Mouse (Mus musculus): ENCODE measurements around the gene Defa34. TPM values are rescaled to one million over a fixed set of nuclear protein-coding genes. Genes with fewer than 3 reads are reported as not detected.

Defa34 gene
- total RNA-seq (2023) = not detected

GRCm38 (mm10) chr8:21665497-21665896 is at the start of gene Defa34:
Defa34 (plus strand) TSS chr8:21665797.

GRCm38 (mm10) chr8:21617883-21618282 is 47.7 kb upstream of the Defa34 start, which contains the start of gene Defa26:
Defa26 (plus strand) TSS chr8:21618183.

GRCm38 (mm10) chr8:21655480-21655879 is 10.1 kb upstream of the Defa34 start, which contains the start of gene Defa17:
Defa17 (plus strand) TSS chr8:21655780.

GRCm38 (mm10) chr8:21703545-21703944 is 37.9 kb downstream of the Defa34 start, which contains the start of gene AY761184:
AY761184 (minus strand) TSS chr8:21703645.

Other genes starting within 250 kb of the Defa34 start
- gene Defa36, start 238.4 kb upstream of the Defa34 start, total RNA-seq (2023) = not detected
- not detected for gene Gm7849, start 209.2 kb upstream of the Defa34 start, total RNA-seq (2023)
- not detected for gene Defa20, start 156.5 kb upstream of the Defa34 start, total RNA-seq (2023)
- gene Defa32, start 136.8 kb upstream of the Defa34 start, total RNA-seq (2023) = not detected
- gene Defa37, start 100.4 kb upstream of the Defa34 start, total RNA-seq (2023) = not detected
- gene Defa28, start 82.8 kb upstream of the Defa34 start, total RNA-seq (2023) = not detected
- gene Gm7861, start 71.3 kb upstream of the Defa34 start, total RNA-seq (2023) = not detected
- not detected for gene Defa26, start 47.6 kb upstream of the Defa34 start, total RNA-seq (2023)
- not detected for gene Defa17, start 10.0 kb upstream of the Defa34 start, total RNA-seq (2023)
- gene AY761184, start 37.8 kb downstream of the Defa34 start, total RNA-seq (2023) = not detected
- gene Defa24, start 68.7 kb downstream of the Defa34 start, total RNA-seq (2023) = not detected
- gene Defb50, start 157.7 kb downstream of the Defa34 start, total RNA-seq (2023) = not detected
- gene Defb2, start 174.1 kb downstream of the Defa34 start, total RNA-seq (2023) = not detected
- gene Defb10, start 193.1 kb downstream of the Defa34 start, total RNA-seq (2023) = not detected
- not detected for gene Defb9, start 219.6 kb downstream of the Defa34 start, total RNA-seq (2023)
- not detected for gene Defb11, start 240.6 kb downstream of the Defa34 start, total RNA-seq (2023)